Mouse (Mus musculus): ENCODE measurements around the gene Tgfbr3. TPM values are rescaled to one million over a fixed set of nuclear protein-coding genes. Genes with fewer than 3 reads are reported as not detected.

The Tgfbr3 gene
- polyA plus RNA-seq, 1 experiment from 2014 or later, result 7.8 TPM

DNA sequence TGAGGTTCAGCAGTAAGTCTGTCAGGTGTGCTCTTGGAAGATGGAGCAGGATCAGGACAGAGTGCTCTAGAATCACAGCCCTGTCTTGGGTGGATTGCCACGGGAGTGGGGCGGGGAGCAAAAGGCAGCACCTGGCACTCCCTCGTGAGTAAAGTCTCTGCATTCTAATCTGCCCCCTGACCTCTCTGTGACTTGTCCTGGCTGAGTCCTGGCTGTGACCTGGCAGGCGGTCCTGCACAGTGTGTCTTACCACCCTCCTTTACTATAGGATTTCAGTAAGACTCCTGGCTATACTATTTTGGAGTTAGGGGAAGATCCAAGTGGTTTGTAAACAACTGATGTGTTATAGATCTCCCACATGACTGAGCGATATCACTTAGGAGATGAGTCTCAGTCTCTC is 199.5 kb downstream of the Tgfbr3 start:
- no peak for DNase-seq (ENCODE audit: low spot score, missing footprints)
- 46% methylated on average over 5 of the region's 5 CpGs for WGBS
- Histone ChIP-seq H3K4me1 (ENCODE audit: control insufficient read depth, insufficient read depth, low read length) (peaks cover 3% of the 10 kb centered on the region), H3K27ac (ENCODE audit: low read depth, low read length) (no peak overlapping the region), H3K9ac (ENCODE audit: low read length) (no peak overlapping the region), H3K4me2 (no peak overlapping the region), H3K4me3 (ENCODE audit: low read depth, low read length) (no peak overlapping the region), H3K36me3 (ENCODE audit: control insufficient read depth, insufficient read depth, low read length) (no peaks in the 10 kb centered on the region), H3K27me3 (ENCODE audit: control insufficient read depth, insufficient read depth, low read length) (no peaks in the 10 kb centered on the region), H3K9me3 (ENCODE audit: control insufficient read depth, low read length) (no peaks in the 10 kb centered on the region)
- no peak for ATAC-seq (ENCODE audit: low FRiP score)

DNA sequence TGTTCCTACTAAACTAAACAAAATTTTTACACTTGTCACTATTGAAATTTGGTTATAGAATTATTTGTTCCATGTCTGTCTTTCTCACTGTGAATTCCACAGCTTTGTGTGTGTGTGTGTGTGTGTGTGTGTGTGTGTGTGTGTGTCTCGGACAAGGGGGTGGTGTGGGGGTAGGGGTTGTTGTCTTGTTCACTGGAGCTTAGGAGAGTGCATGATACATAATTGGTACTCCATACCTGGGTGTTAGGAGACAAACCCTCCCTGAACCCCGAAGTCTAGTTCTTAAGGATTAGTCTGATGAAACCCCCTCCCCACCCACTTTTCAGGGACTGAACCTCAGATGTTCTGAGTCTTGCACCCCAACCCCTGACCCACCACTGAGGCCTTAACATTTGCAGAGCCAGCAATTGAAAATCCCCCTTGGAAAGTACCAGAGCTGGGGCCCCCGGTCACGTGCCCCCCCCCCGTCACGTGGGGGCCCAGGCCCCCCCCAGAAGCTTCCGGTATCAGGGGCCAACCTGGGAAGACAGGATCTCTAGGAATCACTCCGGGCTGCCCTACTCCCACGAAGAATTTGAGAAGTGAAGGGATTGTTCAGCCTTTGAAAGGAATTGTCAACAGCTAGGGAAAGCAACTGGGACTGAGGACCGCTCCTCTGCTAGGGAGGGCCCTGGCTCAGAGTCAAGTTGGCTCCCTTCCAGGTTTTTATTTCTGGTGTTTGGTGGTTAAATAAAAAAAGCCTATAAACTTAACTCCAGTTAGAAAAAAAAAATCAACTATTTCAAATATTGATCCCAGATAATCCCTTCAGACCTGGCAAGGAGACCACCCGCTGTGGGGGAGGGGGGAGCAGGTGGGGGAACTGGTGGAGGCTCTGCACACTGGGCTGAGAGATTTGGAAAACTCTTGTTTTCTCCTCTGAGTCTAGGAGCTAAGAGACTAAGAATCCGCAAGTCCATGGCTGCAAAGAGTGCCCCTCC is 201.3 kb downstream of the Tgfbr3 start:
- Histone ChIP-seq H3K9me3 (ENCODE audit: control insufficient read depth, low read length) (no peaks in the 10 kb centered on the region), H3K4me1 (ENCODE audit: control insufficient read depth, insufficient read depth, low read length) (peaks cover 3% of the 10 kb centered on the region), H3K4me2 (no peak overlapping the region; the same call in 1 of the 2 replicates), H3K27ac (ENCODE audit: low read depth, low read length) (no peak overlapping the region), H3K27me3 (ENCODE audit: control insufficient read depth, insufficient read depth, low read length) (no peaks in the 10 kb centered on the region), H3K36me3 (ENCODE audit: control insufficient read depth, insufficient read depth, low read length) (no peaks in the 10 kb centered on the region), H3K9ac (ENCODE audit: low read length) (no peak overlapping the region), H3K4me3 (ENCODE audit: low read depth, low read length) (no peak overlapping the region)
- DNase-seq (ENCODE audit: low spot score, missing footprints), result peak; percentile 87
- peak; percentile 70; the same call in 1 of the 2 replicates for ATAC-seq (ENCODE audit: low FRiP score)
- 30% methylated on average over 12 of the region's 12 CpGs for WGBS

DNA sequence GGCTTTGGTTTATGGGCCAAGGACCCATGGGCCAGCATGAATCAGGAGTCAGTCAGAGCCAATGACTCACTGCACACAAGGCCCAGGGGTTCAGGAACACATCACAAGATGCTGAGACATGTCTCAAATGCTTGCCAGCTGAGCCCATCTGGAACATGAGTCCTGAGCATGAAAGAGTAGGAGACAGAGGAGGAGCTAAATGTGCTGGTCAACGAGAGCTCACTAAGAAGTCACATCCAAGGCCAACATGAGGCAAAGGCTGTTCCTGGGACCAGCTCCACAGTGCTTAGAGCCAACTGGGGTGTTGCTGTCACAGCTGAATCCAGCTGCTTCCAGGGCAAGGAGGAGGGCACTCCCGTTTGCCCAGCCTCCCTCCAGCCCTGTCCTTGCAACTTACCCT is 202.1 kb downstream of the Tgfbr3 start:
- ATAC-seq (ENCODE audit: low FRiP score), result no peak
- H3K9ac ChIP-seq (ENCODE audit: low read length), result no peak overlapping the region
- 61% methylated on average over 2 of the region's 2 CpGs for WGBS
- no peak overlapping the region for H3K4me2 ChIP-seq
- H3K36me3 ChIP-seq (ENCODE audit: control insufficient read depth, insufficient read depth, low read length), result no peaks in the 10 kb centered on the region
- no peak overlapping the region for H3K4me3 ChIP-seq (ENCODE audit: low read depth, low read length)
- H3K9me3 ChIP-seq (ENCODE audit: control insufficient read depth, low read length), result no peaks in the 10 kb centered on the region
- no peak overlapping the region for H3K27ac ChIP-seq (ENCODE audit: low read depth, low read length)
- no peak for DNase-seq (ENCODE audit: low spot score, missing footprints)
- H3K27me3 ChIP-seq (ENCODE audit: control insufficient read depth, insufficient read depth, low read length), result no peaks in the 10 kb centered on the region
- H3K4me1 ChIP-seq (ENCODE audit: control insufficient read depth, insufficient read depth, low read length), result peaks cover 3% of the 10 kb centered on the region

DNA sequence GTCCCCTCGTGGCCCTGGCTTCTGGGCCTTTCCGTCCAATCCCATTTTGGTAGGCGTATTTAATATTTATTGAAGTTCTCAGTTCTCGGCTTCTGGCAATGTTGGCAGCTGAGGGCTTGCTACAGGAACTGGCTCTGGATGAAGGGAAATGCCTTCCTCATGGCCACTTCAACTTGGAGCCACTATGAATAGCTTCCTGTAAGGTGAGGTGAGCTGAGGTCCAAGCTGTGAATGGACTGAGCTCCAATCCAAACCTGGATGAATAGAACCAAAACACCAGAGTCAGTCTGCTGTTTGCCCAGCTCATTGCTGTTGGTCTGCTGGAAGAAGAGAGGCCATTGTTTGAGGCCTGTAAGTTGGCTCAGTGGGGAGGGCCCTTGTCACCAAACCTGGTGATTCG is 203.3 kb downstream of the Tgfbr3 start:
- WGBS, result 94% methylated on average over 5 of the region's 5 CpGs
- no peaks in the 10 kb centered on the region for H3K9me3 ChIP-seq (ENCODE audit: control insufficient read depth, low read length)
- H3K27me3 ChIP-seq (ENCODE audit: control insufficient read depth, insufficient read depth, low read length), result no peaks in the 10 kb centered on the region
- no peak overlapping the region for H3K27ac ChIP-seq (ENCODE audit: low read depth, low read length)
- H3K4me2 ChIP-seq, result no peak overlapping the region
- no peaks in the 10 kb centered on the region for H3K36me3 ChIP-seq (ENCODE audit: control insufficient read depth, insufficient read depth, low read length)
- no peak overlapping the region for H3K4me3 ChIP-seq (ENCODE audit: low read depth, low read length)
- H3K4me1 ChIP-seq (ENCODE audit: control insufficient read depth, insufficient read depth, low read length), result peaks cover 4% of the 10 kb centered on the region
- DNase-seq (ENCODE audit: low spot score, missing footprints) (no peak), ATAC-seq (ENCODE audit: low FRiP score) (no peak)
- H3K9ac ChIP-seq (ENCODE audit: low read length), result no peak overlapping the region

DNA sequence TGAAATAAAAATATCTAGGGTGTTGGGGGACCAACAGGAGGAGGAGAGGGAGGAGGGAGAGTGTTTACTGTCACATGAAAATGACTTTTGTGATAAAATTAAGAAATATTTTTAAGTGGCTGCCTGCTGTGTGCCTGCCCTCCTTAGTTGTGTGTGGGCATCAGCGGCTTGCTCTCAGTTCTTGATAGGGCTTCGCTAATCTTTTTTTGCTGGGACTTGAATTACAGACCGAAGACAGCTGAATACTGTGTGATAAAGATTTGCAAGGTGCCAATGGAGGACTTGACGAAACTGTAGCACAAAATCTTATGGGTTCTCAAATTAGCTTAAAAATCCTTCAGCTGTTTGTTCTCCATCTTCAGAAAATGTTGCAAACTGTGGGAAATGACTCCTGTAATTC is 205.0 kb downstream of the Tgfbr3 start:
- no peak for ATAC-seq (ENCODE audit: low FRiP score)

DNA sequence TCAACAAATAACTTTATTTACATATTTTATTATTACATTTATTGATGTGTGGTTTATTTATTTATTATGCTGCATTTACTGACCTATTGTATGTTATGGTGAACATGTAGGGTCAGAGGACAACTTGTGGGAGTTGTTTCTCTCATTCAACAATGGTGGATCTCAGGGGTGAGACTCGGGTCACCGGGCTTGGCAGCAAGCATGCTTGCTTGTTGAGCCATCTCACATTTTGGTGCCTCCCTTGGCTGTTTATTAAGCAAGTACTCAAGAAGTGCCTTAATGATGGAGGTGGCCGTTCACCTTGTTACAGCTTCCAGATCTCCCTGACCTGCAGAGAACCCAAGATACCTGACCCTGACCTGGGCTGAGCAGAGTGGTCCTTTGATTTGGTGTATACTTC is 207.4 kb downstream of the Tgfbr3 start:
- no peaks in the 10 kb centered on the region for H3K9me3 ChIP-seq (ENCODE audit: control insufficient read depth, low read length)
- no peak for ATAC-seq (ENCODE audit: low FRiP score)
- WGBS, result 80% methylated on average over 3 of the region's 3 CpGs

More for the DNA sequence above, 205.0 kb downstream of the Tgfbr3 start:
- Histone ChIP-seq H3K4me1 (ENCODE audit: control insufficient read depth, insufficient read depth, low read length) (peaks cover 5% of the 10 kb centered on the region), H3K9me3 (ENCODE audit: control insufficient read depth, low read length) (no peaks in the 10 kb centered on the region), H3K4me2 (no peak overlapping the region), H3K36me3 (ENCODE audit: control insufficient read depth, insufficient read depth, low read length) (no peaks in the 10 kb centered on the region), H3K9ac (ENCODE audit: low read length) (no peak overlapping the region), H3K4me3 (ENCODE audit: low read depth, low read length) (no peak overlapping the region), H3K27me3 (ENCODE audit: control insufficient read depth, insufficient read depth, low read length) (no peaks in the 10 kb centered on the region), H3K27ac (ENCODE audit: low read depth, low read length) (no peak overlapping the region)
- WGBS, result 82% methylated on average over 4 of the region's 4 CpGs
- DNase-seq (ENCODE audit: low spot score, missing footprints), result no peak

DNA sequence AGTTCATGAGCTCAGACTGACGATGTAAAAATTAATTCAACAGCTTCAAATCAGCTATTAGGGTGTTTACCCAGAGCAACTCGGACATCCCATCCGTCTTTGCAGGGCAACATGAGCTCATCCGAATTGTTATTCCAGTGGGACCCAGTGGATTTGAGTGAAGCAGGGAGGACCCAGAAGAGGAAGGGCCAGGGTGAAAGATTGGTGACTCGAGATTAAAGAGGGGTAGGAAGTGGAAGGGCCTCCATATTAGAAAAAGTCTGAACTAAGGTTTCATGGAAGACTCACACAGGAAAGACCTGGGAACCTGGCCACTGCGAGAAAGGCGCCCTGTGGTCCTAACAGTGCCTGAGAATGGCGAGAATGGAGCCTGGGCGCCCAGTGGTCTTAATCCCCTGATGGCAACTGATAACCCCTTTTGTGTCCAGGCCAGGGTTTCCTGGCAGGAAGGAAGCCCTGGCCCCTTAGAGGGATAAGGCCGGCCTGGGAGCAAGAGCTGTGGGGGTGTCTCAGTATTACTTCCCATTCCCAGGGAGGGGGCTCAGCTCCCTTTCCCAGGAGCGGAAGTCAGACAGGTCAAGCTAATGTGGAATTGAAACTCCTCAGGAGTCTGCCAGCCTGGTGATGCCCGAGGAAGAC is 208.3 kb downstream of the Tgfbr3 start:
- Histone ChIP-seq H3K9me3 (ENCODE audit: control insufficient read depth, low read length) (no peaks in the 10 kb centered on the region), H3K9ac (ENCODE audit: low read length) (no peak overlapping the region), H3K4me2 (no peak overlapping the region), H3K27me3 (ENCODE audit: control insufficient read depth, insufficient read depth, low read length) (no peaks in the 10 kb centered on the region), H3K27ac (ENCODE audit: low read depth, low read length) (no peak overlapping the region), H3K4me3 (ENCODE audit: low read depth, low read length) (no peak overlapping the region), H3K36me3 (ENCODE audit: control insufficient read depth, insufficient read depth, low read length) (no peaks in the 10 kb centered on the region), H3K4me1 (ENCODE audit: control insufficient read depth, insufficient read depth, low read length) (0 out of 2 replicates have a peak, but pooled peaks cover 2% of the 10 kb centered on the region)
- ATAC-seq (ENCODE audit: low FRiP score), result no peak
- WGBS, result 35% methylated on average over 12 of the region's 12 CpGs
- DNase-seq (ENCODE audit: low spot score, missing footprints), result no peak

More for the DNA sequence above, 207.4 kb downstream of the Tgfbr3 start:
- H3K9ac ChIP-seq (ENCODE audit: low read length), result no peak overlapping the region
- 0 out of 2 replicates have a peak, but pooled peaks cover 2% of the 10 kb centered on the region for H3K4me1 ChIP-seq (ENCODE audit: control insufficient read depth, insufficient read depth, low read length)
- no peak overlapping the region for H3K27ac ChIP-seq (ENCODE audit: low read depth, low read length)
- no peak for DNase-seq (ENCODE audit: low spot score, missing footprints)
- H3K4me3 ChIP-seq (ENCODE audit: low read depth, low read length), result no peak overlapping the region
- no peak overlapping the region for H3K4me2 ChIP-seq
- no peaks in the 10 kb centered on the region for H3K27me3 ChIP-seq (ENCODE audit: control insufficient read depth, insufficient read depth, low read length)
- H3K36me3 ChIP-seq (ENCODE audit: control insufficient read depth, insufficient read depth, low read length), result no peaks in the 10 kb centered on the region

DNA sequence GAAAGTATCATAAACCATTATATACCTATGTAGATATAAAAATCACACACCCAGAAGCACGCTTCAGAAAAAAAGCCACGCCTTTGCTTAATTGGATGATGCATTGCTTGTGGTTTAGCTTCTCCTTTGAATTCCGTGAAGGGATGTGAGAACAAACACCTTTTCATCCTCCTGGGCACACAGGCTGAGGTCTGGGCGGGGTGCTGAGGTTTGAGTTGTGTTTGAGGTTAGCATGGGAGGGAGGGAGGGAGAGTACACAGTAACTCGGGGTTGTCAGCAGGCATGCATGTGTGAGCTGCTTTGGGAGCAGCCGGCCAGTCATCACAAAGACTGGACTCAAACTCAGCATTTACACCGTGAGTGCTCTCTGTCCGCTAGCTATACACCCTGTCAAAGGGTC is 209.5 kb downstream of the Tgfbr3 start:
- 63% methylated on average over 8 of the region's 8 CpGs for WGBS
- H3K27me3 ChIP-seq (ENCODE audit: control insufficient read depth, insufficient read depth, low read length), result no peaks in the 10 kb centered on the region
- no peak overlapping the region for H3K4me2 ChIP-seq
- no peak for DNase-seq (ENCODE audit: low spot score, missing footprints)
- 0 out of 2 replicates have a peak, but pooled peaks cover 2% of the 10 kb centered on the region for H3K4me1 ChIP-seq (ENCODE audit: control insufficient read depth, insufficient read depth, low read length)
- H3K4me3 ChIP-seq (ENCODE audit: low read depth, low read length), result no peak overlapping the region
- H3K9ac ChIP-seq (ENCODE audit: low read length), result no peak overlapping the region
- no peaks in the 10 kb centered on the region for H3K36me3 ChIP-seq (ENCODE audit: control insufficient read depth, insufficient read depth, low read length)
- no peaks in the 10 kb centered on the region for H3K9me3 ChIP-seq (ENCODE audit: control insufficient read depth, low read length)
- ATAC-seq (ENCODE audit: low FRiP score), result no peak
- H3K27ac ChIP-seq (ENCODE audit: low read depth, low read length), result no peak overlapping the region

DNA sequence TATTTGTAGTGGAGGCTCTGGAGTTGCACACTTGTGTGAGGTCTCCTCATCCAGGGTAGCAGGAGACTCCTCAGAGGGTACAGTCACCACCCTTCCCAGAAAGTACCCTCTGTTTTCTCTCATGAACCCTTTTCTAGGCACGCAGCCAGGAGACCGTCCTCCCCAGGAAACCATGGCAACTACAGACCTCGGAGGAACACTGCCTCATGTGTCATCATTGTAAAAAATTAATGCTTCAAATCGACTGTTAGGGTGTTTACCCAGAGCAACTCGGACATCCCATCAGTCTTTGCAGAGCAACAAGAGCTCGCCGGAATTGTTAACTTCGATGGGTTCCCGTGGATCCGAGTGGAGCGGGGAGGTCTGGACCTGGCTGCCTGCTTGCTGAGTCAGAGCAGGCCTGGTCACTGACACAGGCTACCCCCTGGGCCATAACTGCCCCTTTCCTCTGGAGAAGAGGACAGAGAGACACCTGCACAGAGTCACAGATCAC is 210.2 kb downstream of the Tgfbr3 start:
- DNase-seq (ENCODE audit: low spot score, missing footprints) (no peak), ATAC-seq (ENCODE audit: low FRiP score) (no peak)
- H3K4me2 ChIP-seq, result no peak overlapping the region
- H3K27me3 ChIP-seq (ENCODE audit: control insufficient read depth, insufficient read depth, low read length), result no peaks in the 10 kb centered on the region
- H3K9me3 ChIP-seq (ENCODE audit: control insufficient read depth, low read length), result no peaks in the 10 kb centered on the region
- H3K4me1 ChIP-seq (ENCODE audit: control insufficient read depth, insufficient read depth, low read length), result 0 out of 2 replicates have a peak, but pooled peaks cover 2% of the 10 kb centered on the region
- no peak overlapping the region for H3K9ac ChIP-seq (ENCODE audit: low read length)
- H3K4me3 ChIP-seq (ENCODE audit: low read depth, low read length), result no peak overlapping the region
- no peak overlapping the region for H3K27ac ChIP-seq (ENCODE audit: low read depth, low read length)
- 81% methylated on average over 11 of the region's 11 CpGs for WGBS
- H3K36me3 ChIP-seq (ENCODE audit: control insufficient read depth, insufficient read depth, low read length), result no peaks in the 10 kb centered on the region
